Mouse (Mus musculus) T-helper 1 cell (primary cell): ENCODE results near the gene Eef2k.
"Not testable (repeated sequence)": the region's sequence is repeated elsewhere in the genome, so short reads cannot be mapped to it uniquely, and the experiment has no call there.

ENCODE experiments used
- in situ Hi-C: fragments of 300-600 bp; cut with MboI, MseI; formaldehyde crosslinking; loops from one replicate; pipeline ENCODE4 v1.15.1; 2025; ENCODE audit warnings: high pct_unique_total_duplicates

Gene Eef2k

DNA sequence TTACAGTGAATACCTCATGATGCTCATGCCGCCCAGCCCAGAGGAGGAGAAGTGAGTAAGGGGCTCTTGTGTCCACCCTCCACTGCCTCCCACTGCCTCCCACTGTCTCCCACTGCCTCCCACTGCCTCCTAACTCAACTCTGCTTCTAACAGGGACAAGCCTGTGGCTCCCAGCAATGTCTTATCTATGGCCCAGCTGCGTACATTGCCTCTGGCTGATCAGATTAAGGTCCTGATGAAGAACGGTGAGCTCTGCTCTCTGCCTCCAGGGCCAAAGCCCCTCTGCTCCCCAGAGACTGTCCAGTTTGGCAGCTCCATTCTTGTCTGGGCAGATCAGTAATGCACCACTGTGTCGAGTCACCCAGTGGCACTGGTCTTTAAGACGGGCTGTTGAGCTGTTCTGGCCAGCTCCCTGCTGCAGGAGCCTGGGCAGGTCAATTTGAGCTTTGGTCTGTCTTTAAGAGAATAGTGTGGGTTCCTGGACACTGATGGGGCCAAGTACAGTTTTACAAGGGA, 91.1 kb downstream of the Eef2k start:
- in situ Hi-C loops: loop anchor here (5.0 kb wide), 1 partner anchor 184 kb away; no protein-coding TSS in a partner anchor

DNA sequence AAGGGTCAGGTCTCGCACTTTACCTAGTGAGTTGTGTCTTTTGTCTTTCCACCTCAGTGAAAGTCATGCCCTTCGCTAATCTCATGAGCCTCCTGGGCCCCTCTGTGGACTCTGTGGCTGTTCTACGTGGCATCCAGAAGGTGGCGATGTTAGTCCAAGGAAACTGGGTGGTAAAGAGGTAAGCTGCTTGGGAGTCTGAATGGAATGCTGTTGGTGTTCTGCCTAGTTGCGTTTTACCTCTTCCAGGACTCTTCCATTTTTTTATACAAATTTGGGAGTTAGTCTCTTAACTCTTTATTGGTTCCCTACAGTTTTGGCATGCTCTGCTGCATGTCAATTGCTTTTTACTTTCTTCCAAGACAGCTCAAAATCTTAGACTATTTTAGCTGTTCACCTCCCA, 92.1 kb downstream of the Eef2k start:
- in situ Hi-C loops: loop anchor here (5.0 kb wide), 1 partner anchor 183 kb away; no protein-coding TSS in a partner anchor

DNA sequence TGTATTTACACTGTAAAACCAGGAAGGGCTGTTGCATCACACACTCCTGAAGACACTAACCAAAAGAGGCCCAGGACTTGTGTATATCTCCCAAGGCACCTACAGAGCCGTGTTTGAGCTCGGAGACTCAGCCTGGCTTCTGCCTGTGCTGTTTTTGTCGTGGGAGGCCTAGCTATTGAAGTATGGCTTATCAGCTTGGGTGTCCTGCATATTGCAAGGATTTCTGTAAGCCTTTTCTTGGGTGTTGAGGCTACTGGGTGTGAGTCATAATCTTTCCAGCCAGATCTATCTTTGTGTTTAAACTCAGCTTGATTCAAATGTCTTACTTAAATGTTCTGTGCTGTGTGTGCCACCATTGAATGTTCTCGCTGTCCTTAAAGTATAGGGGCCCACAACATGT, 93.9 kb downstream of the Eef2k start:
- in situ Hi-C loops: no loop called here

DNA sequence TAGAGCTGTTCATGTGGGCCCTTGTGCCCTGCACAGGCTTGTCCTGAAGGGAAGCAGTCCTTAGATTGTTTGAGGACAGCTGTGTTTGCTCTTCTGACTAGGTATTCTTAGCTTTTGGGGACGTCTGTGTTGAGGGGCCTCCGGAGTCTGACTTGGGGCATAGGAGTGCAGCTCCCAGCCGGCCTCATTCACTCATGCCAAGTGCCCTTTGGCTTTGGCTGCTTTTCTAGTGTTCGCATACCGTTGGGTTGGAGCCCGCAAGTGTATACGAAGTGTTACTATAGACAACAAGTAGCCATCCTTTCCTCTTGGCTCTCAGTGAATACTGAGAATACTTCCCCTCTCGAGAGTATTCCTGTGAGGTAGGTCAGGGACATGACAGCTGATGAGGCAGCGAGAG, 95.6 kb downstream of the Eef2k start:
- in situ Hi-C loops: no loop called here

DNA sequence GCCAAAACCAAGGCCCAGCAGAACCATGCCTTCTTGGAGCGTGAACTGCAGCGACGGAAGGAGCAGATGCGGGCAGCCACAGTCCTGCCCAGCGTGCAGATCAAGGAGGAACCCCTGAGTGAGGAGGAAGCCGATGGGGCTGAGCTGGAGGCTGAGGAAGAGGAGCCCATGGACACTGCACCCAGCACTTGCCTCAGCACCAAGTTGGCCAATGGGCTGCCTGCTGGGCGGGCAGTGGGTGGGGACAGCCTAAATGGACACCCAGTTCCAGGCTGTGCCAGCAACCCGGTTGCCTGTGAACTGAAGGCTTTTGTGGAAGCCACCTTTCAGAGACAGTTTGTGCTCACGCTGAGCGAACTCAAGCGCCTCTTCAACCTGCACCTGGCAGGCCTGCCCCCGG, 97.7 kb downstream of the Eef2k start:
- in situ Hi-C loops: no loop called here

DNA sequence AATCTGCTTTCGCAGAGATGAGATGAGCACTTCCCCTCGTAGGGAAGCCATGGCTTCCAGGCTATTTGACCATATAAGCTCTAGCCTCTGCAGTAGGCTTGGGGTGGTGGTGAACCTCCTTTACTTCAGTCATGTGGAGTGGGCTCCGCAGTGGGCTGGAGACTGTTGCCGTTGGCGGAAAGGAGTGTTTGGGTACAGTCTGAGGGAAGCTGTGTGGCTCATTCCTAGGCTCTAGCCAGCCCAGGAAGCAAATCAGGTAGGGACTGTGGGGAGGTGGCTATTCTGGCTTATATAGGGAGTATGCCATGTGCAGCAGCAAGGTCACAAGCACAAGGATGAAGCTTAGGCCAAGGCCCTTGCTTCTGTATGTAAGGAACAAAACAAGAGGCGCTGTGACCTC, 98.6 kb downstream of the Eef2k start:
- in situ Hi-C loops: no loop called here

DNA sequence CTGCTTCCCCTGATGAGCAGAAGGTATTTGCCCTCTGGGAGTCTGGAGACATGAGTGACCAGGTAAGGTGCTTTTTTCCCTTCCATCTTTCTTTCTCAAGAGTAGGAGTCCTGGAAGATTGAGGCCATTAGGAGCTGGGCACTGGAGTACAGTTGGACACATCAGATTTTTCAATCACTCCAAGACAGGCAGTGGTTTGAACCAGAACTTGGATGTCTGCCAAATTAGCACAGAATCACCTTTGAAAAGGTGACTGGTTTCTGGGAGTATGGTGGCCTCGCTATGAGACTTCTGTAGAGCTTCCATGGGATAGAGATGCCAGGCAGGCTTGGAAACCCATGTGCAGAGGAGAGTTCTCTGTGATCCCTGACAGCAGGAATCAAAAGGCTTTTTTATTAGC, 99.9 kb downstream of the Eef2k start:
- in situ Hi-C loops: no loop called here

DNA sequence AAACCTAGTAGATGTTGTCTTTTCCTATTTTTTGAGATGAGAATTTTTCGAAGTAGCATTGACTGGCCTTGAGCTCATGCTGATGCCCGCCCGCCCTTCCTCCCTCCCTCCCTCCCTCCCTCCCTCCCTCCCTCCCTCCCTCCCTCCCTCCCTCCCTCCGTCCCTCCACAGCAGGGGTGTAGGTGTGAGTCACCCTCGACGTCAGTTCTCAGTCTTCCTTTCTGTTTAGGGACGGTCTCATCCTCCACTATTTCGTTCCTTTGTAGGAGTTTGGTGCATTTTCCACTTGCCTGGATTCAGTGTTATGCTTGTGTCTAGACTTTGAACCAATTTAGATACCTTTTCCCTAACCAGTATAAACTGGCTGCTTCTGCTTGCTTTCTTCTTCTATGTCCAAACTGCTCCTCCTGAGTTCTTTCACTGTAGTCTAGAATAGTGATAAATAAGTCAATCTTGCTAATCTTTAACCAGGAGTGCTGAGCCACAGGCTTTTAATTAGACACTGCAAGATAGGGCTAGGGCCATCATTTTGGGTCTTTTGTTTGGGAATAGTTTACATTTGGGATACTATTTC, 101.4 kb downstream of the Eef2k start:
- in situ Hi-C loops: no loop called here

DNA sequence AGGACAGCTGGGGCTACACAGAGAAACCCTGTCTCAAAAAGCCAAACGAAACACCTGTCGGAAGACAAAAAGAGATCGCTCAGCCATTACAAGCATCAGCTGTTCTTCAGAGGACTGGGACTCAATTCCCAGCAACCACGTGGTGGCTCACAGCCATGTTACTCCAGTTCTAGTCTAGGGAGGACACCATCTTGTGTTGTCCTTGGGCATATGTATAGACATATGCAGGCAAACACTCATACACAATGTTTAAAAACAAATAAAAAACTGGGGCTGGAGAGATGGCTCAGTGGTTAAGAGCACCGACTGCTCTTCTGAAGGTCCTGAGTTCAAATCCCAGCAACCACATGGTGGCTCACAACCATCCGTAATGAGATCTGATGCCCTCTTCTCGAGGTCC, 111.0 kb downstream of the Eef2k start:
- in situ Hi-C loops: not testable (repeated sequence)
